Mouse (Mus musculus) cerebellum, postnatal 14 days (tissue): ENCODE measurements at regions not wholly inside any gene's neighbourhood (a gene's known extent, or its start where the extent isn't known, plus 50 kb on each side); places are given as distances from the start of the nearest gene placed in this dataset.

ENCODE experiments used
- DNase-seq, 2 experiments: peaks; one replicate each; pipeline ENCODE4 v3.0.0; 2021; ENCODE audit warnings: mixed read lengths in 2 of 2

DNA sequence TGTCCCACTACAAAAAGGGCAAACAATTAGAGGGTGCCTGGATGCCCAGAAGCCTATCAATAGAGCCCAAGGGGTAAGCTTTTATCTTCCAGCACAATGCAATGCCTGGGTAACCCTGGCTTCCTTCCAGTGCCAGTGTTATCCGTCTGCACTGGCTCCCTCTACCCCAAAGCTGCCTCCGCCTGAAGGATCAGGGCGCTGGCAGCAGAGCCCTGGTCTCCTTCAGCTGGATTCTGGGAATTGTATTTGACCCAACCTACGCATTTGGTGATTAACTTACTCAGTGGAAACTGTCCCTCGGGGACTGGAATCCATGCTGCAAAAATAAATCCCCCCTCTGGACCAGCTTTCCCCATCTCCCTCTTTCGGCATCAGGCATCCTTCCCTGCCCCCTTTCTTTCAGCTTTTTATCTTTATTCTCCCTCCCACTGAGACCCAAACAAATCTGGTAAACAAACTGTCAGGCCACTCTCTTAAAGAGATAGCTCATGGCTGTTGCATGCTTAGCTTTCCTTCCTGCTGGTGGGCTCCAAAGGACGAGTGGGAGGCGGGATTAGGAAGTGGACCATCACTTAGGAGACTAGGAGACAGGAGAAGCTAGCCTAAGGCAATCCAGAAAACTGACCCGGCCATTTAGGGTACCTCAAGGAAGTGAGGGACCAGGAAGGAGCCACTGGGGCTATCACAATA, 111.5 kb upstream of the Haao start:
- DNase-seq: no peak

DNA sequence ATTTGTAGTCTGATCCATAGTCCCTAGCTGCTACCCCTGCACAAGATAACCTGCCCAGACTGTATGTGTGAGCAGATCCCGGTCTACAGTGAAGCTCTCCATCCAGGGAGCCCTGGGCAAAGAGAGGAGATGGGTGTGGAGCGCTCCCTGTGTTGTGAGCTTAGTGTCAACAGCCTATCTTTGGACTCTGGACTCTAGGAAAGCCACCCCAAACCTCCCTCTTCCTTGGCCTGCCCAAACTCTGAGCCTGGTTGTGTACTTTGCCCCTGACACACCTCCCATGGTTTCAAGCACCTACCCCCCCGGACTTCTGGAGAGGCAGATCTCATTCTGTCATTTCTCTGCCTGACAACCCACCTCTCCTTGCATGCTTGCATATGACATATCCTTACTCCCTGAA, 110.9 kb upstream of the Haao start:
- no peak for DNase-seq

DNA sequence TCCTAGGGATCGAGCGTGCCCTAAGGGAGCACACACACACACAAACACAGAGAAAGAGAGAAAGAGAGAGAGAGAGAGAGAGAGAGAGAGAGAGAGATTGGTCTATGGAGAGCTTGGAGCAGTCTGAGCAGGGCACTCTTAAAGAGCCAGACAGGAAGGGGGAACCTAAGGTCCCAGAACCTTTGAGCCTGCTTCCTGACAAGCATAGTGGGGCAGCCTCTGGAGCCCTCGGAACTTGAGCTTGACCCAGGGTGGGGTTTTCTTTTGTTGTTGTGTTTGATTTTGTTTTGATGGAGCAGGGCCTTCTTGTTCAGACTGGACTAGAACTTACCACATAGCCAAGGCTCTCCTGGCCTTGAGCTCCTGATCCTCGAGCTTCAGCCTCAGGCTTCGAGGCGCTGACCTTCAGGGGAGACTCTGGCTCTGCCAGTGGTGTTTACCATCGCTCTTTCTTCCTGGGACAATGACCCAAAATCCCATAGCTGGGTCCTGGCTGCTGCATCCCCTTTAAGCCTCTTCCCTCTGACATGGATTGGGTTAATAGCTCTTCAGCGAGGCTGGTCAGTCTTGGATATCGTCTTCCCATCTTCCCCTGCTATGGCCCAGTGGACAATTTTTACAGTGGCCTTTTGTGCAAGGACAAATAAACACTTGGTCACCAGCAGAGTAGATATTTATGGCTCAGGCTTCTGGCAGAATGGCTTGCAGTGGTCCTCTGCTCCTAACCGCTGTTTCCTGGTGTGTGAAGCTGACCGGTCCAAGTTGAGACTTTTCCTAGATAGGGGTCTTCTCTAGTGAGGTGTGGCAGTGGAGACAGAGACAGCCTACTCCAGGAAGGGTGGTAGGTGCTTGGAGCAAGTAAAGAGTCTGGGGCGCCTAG, 110.1 kb upstream of the Haao start:
- no peak for DNase-seq

DNA sequence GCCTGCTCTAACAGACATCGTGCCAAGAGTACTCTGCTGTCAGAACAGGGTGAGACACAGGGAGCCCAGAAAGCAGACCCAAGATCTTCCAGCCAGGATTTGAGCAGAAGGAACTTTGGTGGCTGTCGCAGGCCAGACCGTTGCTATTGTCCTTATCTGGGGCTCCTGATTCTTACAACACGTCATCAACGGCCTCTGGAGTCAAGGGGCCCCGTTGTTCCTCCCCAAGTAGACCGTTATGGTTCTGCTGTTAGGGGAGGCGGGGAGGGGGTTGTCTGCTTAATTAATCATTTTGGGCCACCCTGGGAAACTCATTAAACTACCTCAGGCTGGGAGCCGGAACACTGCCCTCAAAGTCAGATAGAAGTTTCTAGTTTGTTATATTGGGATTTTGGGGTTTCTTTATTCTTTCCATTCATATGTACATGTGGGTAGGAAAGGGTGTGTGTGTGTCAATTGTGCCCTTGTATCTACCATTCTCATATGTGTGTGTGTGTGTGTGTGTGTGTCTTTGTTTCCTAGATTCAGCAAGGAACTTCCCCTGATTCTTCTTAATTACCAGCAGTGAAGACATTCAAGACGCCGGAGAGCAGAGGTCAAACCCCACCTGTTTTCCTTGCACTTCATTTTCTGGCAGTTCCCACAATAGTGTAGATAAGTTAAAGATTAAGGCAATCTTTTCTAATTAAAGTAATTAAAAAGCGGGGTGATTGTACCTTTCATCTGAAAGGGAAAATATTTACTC, 109.2 kb upstream of the Haao start:
- DNase-seq: no peak

DNA sequence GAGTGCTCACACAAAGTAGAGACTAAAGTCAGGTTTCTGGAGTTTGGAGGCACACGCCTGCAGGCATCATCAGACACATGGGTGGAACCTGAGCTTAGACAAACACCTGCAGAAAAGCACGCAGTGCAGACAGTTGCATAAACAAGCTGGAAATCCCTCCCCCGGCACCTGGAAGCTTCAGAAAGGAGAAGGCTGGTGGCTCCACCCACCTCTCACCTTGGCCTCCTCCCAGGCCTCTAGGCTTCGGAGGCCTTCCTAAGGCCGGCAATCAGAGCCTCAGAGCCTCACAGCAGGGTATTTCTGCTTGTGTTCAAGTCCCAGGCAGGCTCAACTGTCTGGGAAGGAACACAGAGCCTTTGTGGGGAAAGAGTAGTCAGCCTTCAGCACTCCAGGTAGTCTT, 108.2 kb upstream of the Haao start:
- no peak for DNase-seq

DNA sequence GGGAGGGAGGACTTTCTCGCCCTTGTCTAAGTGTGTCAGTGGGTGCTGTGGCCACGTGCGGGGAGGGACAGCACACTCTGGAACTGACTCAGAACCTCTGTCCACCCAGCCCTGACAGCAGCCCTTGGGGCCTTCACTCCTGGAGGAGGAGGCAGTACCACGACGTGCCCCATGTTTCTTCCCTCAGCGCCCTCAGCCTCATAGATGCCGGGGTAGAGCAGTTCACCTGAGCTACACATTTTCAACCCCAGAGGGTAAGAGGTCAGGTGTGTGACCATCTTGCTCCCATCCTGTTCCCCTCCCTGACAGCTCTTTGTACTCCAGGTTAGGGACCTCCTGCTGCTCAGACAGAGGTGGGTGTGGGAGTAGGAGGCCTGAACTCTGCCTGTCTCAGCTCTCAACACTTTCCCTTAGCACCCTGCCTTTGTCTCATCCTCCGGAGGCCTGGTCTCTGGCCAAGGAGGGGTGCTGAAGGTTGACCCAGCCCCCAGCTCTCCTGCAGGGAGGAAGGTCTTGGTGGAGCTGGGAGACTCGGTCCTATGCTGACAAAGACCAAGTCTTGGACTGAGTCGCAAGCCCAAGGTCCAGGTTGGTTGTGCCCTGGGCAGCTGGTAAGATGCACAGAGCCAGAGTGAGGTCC, 107.4 kb upstream of the Haao start:
- DNase-seq: no peak

DNA sequence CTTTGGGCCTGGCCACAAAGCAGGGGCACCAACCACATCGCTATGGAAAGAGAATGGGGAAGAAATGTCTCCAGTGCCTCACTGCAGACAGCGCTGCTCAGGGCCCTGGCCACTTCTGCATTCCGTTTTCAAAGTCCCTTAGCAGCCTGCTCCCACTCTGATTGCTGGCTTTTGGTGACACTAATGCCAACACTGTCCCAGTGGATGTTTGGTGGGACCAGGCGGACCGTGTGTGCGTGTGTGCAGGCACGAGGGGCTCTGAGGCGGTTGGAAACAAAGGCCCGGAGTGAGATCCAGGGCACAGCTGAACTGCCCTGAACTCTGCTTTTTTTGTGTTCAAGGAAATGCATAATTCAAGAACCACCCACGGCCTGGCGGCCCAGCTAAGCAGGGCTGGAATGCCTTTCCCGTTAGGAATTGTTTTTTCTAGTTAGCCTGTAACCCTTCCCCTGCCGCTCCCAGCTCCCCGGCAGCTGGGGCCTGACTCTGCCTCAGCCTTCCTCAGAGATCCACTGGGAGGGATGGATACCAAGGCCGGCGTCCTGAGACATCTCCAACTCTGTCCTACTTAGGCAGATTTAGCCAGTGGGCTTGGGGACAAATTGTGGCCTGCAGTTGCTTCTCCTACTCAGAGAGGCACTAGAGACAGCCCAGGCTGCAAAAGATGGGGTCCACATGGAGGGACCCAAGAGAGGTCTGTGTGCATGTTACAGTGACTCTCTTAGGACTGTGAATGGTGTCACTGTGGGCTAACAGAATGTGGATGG, 106.7 kb upstream of the Haao start:
- DNase-seq: no peak

DNA sequence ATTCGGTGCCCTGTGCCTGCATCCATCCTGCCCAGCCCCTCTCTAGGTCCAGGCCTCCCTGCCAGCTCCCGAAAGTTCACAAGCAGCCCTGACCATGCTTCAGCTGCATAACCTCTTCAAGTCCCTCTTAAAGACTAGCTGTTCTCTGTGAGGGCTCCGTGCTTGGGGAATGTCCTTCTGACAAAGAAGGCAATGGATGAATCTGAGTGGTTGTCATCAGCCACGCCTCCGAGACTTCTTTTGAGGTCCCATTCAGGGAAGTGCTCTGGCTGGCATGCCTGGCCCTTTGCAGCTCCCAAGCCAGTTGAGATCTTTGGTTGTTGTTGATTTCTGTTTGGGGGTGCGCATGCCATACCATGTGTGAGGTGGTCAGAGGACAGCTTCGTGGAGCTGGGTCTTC, 105.9 kb upstream of the Haao start:
- DNase-seq: no peak

DNA sequence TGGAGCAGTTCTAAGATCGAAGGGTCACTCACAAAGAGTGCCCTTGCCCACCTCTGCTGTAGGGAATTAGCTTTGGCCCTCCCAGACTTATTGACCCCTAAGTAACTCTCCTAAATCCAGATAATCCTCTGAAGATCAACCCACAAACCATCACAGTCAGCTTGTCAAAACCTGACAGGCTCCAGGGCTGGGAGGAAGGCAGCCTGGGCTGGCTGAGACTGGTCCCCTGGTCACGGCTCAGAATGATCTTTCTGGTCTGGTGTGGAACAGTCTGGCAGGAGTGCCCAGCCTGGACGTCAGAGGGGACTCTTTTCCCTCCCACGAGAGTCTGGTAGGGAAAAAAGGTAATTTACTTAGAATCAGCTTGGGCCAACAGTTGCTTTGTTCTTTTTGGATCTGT, 99.0 kb upstream of the Haao start:
- no peak for DNase-seq

DNA sequence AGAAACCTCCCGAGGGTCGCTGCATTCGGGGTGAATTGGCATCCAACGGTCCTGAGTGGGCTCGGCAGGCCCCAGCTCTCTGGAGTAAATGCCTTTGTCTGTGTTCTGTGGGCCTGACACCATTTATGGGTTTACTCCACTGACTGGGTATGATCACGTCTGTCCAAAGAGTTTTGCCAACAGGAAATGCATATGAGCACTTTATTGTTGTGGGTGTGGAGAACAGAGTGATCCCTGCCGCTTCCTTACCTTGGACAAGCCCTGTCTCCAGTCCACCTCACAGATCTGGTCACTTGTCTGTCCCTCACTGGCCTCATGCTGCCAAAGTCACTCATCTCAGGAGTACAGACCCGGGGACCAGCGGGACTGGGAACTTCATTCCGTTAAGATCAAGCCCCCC, 91.6 kb upstream of the Haao start:
- DNase-seq: no peak

DNA sequence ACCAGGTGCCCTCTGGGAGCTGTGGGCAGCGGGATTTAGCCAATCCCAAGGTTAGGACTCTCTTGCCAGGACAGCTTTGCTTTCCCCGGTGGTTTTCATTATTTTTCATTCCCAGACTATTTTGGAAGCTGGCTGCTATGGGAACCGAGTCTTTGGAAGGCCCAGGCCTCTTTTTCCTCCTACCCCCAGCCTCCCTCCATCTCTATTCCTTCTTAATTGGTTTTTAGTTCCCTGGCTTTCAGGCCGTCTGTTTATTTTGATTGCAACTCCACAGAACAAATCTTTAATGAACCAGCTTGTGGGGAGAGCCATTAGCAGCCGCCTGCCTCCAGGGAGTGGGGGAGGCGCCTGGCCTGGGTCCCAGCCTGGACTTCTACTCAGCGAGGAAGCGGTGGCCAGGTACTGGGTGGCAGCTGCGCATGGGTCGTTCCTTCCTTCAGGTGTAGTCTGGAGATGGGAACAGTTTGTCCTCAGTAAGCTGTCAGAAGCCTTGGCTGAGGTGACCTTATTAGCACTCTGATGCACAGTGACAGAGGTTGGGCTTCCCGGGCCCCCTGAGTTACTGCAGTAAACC, 91.0 kb upstream of the Haao start:
- peak; percentile 62 to 73 for DNase-seq

DNA sequence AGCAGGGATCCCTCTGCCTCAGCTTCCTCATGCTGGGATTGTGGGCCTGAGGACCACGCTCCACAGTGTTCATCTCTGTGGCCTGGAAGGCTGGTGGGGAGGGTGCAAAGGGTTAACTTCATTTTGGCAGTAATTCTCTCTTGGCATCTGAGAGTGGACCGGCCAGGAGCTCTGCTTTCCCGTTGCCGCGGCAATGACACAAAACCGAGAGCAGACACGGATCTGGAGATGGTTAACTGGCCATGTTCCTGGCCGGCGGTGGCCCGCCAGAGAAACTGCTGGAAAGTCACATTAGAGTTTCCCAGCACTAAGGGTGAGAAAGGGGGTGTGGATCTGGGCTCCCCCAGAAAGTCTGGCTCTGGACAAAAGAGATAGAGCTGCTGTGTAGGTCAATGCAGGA, 89.8 kb upstream of the Haao start:
- peak; percentile 49 to 50 for DNase-seq

DNA sequence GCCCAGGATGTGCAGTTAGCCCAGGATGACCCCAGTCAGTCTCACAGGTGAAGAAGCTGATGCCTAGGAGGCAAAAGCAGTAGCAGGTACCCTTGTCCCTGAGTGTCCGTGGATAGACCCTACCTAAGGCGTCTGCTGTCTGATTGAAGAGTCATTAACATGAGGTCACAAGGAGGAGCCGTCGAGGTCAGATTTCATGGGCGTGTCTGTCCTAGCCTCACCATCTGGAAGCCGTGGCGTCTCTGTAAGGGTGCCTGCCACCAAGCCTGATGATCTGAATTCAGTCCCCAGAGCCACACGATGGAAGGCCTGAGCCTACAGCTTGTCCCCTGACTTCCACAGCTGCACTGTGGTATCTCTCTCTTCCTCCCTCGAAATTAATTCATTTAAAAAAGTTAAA, 88.9 kb upstream of the Haao start:
- no peak for DNase-seq

DNA sequence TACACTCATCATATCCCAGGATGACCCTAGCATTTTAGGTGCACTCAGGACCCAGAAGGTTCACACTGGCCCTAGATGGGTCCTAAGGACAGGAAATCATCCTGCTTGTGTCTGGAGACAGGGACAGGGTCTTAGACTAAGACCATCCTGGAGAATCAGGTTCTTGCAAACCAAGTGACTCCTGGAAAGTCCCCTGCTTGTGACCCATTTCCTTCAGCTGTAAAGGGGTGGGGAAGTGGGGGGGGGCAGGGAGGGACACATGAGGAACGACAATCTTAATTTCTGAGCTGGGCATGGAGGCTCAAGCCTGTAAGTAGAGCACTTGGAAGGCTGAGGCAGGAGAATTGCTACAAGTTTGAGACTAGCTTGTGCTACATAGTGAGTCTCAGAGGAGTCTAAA, 88.2 kb upstream of the Haao start:
- DNase-seq: no peak

DNA sequence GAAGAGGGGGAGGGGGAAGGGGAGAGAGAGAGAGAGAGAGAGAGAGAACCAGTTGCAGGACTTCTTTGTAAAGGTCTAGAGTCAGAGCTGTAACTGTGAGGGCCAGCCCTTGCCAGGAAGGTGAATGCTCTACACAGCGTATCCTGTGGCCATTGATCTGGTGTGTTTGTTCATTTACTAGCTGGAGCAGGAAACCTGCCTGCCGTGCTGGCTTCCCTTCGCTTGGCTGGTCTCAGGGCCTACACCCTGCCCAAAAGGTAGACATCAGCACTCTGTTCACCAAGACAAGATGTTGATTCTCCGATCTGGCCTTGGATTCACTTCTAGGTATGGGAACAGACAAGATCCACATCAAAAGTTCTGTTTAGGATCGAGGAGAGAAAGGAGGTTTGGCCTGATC, 87.5 kb upstream of the Haao start:
- no peak for DNase-seq

DNA sequence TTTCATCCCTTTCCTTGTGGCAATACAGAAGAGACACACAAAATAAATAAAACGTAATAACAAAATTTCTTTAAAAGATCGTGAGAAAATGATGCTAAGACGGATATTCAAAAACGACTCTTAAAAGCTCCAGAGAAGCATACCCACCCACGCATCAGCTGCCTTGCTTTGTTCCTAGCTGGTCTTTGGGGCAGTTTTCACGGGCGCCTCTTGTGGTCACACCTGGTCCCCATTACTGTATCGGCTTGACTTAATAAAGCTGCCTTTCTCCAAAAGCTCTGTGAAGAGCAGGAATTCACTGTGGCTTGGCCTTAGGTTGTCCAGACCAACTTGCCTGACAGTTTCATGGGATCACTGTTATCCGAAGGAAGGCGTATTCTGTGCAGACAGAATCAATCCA, 86.0 kb upstream of the Haao start:
- DNase-seq: no peak

DNA sequence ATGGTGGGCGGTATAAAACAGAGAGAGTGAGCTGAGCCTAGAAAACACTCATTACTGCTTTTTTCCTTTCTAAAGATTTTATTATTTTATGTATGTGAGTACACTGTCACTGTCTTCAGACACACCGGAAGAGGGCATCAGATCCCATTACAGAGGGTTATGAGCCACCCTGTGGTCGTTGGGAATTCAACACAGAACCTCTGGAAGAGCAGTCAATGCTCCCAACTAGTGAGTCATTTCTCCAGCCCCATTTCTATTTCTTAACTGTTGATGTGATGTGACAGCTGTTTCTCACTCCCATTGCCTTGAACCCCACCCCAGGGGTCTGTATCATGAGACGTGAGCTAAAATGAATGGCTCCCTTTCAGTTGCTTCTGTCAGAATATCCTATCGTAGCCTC, 82.6 kb upstream of the Haao start:
- no peak for DNase-seq

DNA sequence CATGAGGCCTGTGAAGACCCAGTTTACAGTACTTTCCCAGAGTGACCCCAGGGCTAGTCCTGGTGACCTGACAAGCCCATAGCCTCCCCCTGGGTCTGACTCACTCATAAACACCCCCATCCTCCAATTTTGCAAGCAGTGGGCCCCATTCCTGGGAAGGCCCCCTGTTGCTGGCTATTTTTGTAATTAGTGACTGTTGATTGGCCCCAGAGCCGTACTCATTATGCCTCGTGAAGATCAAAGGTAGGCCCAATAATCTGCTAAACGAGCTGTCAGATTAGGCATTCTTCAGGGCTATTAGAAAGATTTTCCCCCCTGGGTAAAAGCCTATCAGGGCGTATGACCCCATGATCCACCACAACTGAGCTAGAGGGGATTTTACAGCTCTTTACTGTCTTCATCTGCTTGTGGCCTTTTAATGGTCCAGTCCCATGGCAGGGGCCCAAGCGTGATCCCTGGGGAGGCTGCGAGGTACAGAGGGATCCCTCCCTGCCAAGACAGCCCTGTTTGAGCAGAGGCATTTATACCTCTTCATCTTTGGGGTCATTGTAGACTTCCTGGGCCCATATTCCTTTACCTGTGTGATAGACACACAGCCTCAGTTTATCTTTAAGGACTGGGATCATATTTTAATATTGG, 80.1 kb upstream of the Haao start:
- DNase-seq: no peak

DNA sequence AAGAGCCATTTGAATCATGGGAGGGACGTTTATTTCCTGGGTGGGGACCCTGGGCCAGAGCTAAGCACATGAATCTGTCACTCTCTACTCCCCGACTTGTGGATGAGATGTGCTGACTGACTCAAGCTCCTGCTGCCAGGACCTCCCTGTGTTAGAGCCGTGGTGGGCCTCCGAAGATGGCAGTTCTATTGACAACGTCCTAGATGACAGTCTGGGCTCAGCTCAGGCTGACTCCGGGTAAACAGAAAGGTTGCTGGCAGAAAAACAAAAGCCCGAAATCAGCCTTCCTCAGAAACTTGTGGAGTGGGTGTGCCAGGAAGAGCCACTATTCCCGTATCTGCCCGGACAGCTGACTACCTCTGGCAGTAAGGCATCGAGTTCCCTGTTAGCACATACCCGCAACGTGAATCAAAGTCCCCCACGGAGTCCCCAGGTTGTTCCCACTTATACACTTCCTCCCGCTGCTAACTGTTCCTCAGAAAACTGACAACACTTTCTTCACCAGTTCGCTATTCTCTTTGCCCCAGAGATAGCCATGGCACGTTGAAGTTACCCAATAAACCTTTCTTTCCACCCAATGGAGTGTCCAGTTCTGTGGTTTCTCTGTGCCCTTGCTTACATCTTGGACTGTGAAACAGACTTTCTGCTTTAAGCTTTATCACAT, 76.6 kb upstream of the Haao start:
- no peak for DNase-seq

DNA sequence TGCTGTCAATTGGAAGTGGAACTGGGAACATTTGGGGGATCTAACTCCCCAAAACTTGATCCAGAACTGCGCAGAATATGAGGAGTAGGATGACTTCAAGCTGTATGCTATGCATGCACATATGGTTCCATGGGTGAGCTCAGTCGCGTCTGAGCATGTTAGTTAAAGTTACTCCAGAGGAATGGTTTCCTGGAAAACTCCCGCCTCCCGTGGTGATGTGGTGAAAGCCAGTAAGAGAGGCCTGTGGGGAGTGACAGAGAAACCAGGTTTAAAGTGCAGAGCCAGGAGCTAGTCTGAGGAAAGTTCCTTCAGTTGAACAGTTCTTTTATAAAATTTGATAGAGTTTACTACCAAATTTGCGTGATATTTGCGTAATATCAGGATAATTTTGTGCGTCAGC, 73.1 kb upstream of the Haao start:
- DNase-seq: no peak

DNA sequence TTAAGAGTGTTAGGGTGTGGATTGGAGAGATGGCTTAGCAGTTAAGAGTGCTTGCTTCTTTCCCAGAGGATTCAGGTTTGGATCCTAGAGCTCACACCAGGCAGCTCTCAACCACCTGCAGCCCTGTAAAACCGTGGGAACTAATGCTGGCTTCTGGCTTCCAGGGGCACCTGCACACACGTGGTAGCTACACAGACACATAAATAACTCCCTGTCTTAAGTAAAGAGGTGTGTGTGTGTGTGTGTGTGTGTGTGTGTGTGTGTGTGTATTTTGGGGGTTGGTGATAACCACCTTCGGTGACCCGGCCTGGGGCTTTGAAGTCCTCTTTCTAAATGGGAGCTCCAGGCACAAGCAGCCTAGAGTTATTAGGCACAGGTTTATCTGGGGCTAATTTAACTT, 72.5 kb upstream of the Haao start:
- no peak for DNase-seq
